9 mouse cellular contexts compared by ENCODE assay signal in the genomic region with DNA sequence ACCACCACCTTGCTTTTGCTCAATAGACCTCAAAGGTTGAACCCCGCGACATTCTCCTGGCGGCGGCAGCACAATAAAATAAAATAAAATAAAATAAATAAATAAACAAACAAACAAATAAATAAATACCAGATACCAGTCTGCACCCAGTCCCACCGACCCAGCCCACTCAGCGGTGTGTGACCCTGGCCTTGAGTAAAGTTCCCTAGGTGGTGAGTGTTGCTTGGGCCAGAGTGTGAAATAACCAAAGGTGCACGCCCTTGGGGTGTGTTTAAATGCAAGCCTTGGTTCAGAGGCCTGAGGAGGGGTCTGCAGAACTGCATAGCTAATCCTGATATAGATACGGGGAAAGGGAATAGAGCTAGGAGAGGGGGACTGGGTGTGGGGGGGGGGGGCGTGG.
DNase-seq lines count a peak whose midpoint lies in the region; ATAC-seq lines count a peak whose summit lies in the region.
"Had no signal": no experiment of that assay in that cellular context is flagged by ENCODE, and none has a peak within 500 bp of the region (broad histone marks: within the 10 kb centered on the region; RNA-seq: fewer than 3 reads in every experiment).

No protein-coding gene starts in this region.

- WGBS in kidney, embryonic 14.5 days, result 30% methylated on average over 9 of the region's 9 CpGs
- WGBS in hindbrain, embryonic 15.5 days, result 28% methylated on average over 9 of the region's 9 CpGs
- 12% methylated on average over 8 of the region's 9 CpGs for WGBS in midbrain, embryonic 16.5 days

- DNase-seq in kidney, adult 9 months, result no peak
- DNase-seq in adrenal gland, adult 18-20 months (ENCODE audit: low spot score in 2 of 2), result no peak
- no peak for DNase-seq in frontal cortex, postnatal 10 days (ENCODE audit: low spot score in 2 of 2)
- no peak for DNase-seq in ovary, postnatal 10 days (ENCODE audit: low spot score)

- H3K9me3 ChIP-seq in kidney, embryonic 14.5 days (ENCODE audit: control insufficient read depth, low read length), result no peaks in the 10 kb centered on the region
- no peaks in the 10 kb centered on the region for H3K9me3 ChIP-seq in hindbrain, embryonic 15.5 days
- no peaks in the 10 kb centered on the region for H3K9me3 ChIP-seq in midbrain, embryonic 16.5 days (replicated peaks; ENCODE audit: control insufficient read depth, low read length, poor library complexity, severe bottlenecking)

- H3K36me3 ChIP-seq in kidney, embryonic 14.5 days (ENCODE audit: control insufficient read depth, insufficient read depth, low read length), result no peaks in the 10 kb centered on the region
- no peaks in the 10 kb centered on the region for H3K36me3 ChIP-seq in hindbrain, embryonic 15.5 days
- no peaks in the 10 kb centered on the region for H3K36me3 ChIP-seq in midbrain, embryonic 16.5 days (ENCODE audit: control insufficient read depth, insufficient read depth, low read length)

- H3K4me1 ChIP-seq in kidney, embryonic 14.5 days (ENCODE audit: control insufficient read depth, insufficient read depth, low read length), result peaks cover 12% of the 10 kb centered on the region
- H3K4me1 ChIP-seq in brown adipose tissue, adult 24 weeks (ENCODE audit: control insufficient read depth, insufficient read depth, insufficient read length, low read length), result no peaks in the 10 kb centered on the region
- peaks cover 28% of the 10 kb centered on the region for H3K4me1 ChIP-seq in hindbrain, embryonic 15.5 days (replicated peaks)
- peaks cover 28% of the 10 kb centered on the region for H3K4me1 ChIP-seq in midbrain, embryonic 16.5 days (ENCODE audit: control insufficient read depth, insufficient read depth, low read length)

- H3K27ac ChIP-seq in kidney, embryonic 14.5 days (ENCODE audit: low read depth, low read length), result 0 out of 2 replicates have a peak overlapping the region, but pooled peaks have one; percentile 92
- H3K27ac ChIP-seq in brown adipose tissue, adult 24 weeks (replicated peaks; ENCODE audit: low read depth, low read length), result no peak overlapping the region
- H3K27ac ChIP-seq in hindbrain, embryonic 15.5 days (replicated peaks), result peak overlapping the region; percentile 95
- peak overlapping the region; percentile 98 for H3K27ac ChIP-seq in midbrain, embryonic 16.5 days (ENCODE audit: low read length)

- peak overlapping the region; percentile 81 for H3K9ac ChIP-seq in kidney, embryonic 14.5 days (ENCODE audit: low read depth, low read length)
- peak overlapping the region; percentile 38 for H3K9ac ChIP-seq in hindbrain, embryonic 15.5 days
- peak overlapping the region; percentile 85 for H3K9ac ChIP-seq in midbrain, embryonic 16.5 days (ENCODE audit: low read depth, low read length)

- no peaks in the 10 kb centered on the region for H3K27me3 ChIP-seq in kidney, embryonic 14.5 days (ENCODE audit: control insufficient read depth, insufficient read depth, low read length)
- no peaks in the 10 kb centered on the region for H3K27me3 ChIP-seq in hindbrain, embryonic 15.5 days
- H3K27me3 ChIP-seq in midbrain, embryonic 16.5 days (ENCODE audit: control insufficient read depth, insufficient read depth, low read depth, low read length), result no peaks in the 10 kb centered on the region
- H3K27me3 ChIP-seq: Patski had no signal

- H3K4me3 ChIP-seq in kidney, embryonic 14.5 days (ENCODE audit: low read length), result peak overlapping the region; percentile 49
- peak overlapping the region; percentile 65 for H3K4me3 ChIP-seq in brown adipose tissue, adult 24 weeks (ENCODE audit: insufficient read depth, low read depth, low read length)
- H3K4me3 ChIP-seq in hindbrain, embryonic 15.5 days, result peak overlapping the region; percentile 41
- peak overlapping the region; percentile 45 for H3K4me3 ChIP-seq in midbrain, embryonic 16.5 days (ENCODE audit: low read depth, low read length)

- peak overlapping the region; percentile 87 for H3K4me2 ChIP-seq in kidney, embryonic 14.5 days (replicated peaks; ENCODE audit: low read depth, low read length)
- peak overlapping the region; percentile 73 for H3K4me2 ChIP-seq in hindbrain, embryonic 15.5 days
- H3K4me2 ChIP-seq in midbrain, embryonic 16.5 days (ENCODE audit: low read length), result peak overlapping the region; percentile 83

- ATAC-seq in kidney, embryonic 14.5 days (ENCODE audit: low FRiP score, low TSS enrichment), result peak; percentile 32; the same call in 1 of the 2 replicates
- ATAC-seq in hindbrain, embryonic 15.5 days (ENCODE audit: low FRiP score, low read depth), result peak; percentile 38
- ATAC-seq in midbrain, embryonic 16.5 days, result peak; percentile 54
